In genomic region chr7:110860129-110860528, GRCm38 (mm10) we compare ENCODE assay signal across 17 mouse cellular contexts. TPM values are rescaled to one million over a fixed set of nuclear protein-coding genes. Genes with fewer than 3 reads are reported as not detected.
DNase-seq lines count a peak whose midpoint lies in the region; ATAC-seq and TF ChIP-seq lines count a peak whose summit lies in the region.
"Had no signal": no experiment of that assay in that cellular context is flagged by ENCODE, and none has a peak within 500 bp of the region (broad histone marks: within the 10 kb centered on the region; RNA-seq: fewer than 3 reads in every experiment).

No protein-coding gene starts in this region.

- no peak overlapping the region for H3K4me3 ChIP-seq in heart, embryonic 12.5 days
- no peak overlapping the region for H3K4me3 ChIP-seq in MEL (ENCODE audit: control insufficient read depth in 1 of 2, insufficient read depth in 1 of 2, low read depth in 2 of 2, low read length in 2 of 2)
- no peak overlapping the region for H3K4me3 ChIP-seq in liver, embryonic 15.5 days (replicated peaks)
- H3K4me3 ChIP-seq: embryonic facial prominence, embryonic 12.5 days; hindbrain, embryonic 13.5 days; left cerebral cortex, adult 2 months had no signal

- no peak for TF ChIP-seq RAD21 in MEL (IDR thresholded peaks at IDR 0.05; ENCODE audit: low read depth, low read length)

- DNase-seq in heart, postnatal 4 days = no peak
- DNase-seq in MEL (ENCODE audit: low read depth, low spot score) = peak; percentile 46
- no peak for DNase-seq in spleen, postnatal 14 days (ENCODE audit: low spot score in 2 of 2)
- no peak for DNase-seq in left cerebral cortex, adult 8-10 months (ENCODE audit: low spot score in 2 of 2)
- no peak for DNase-seq in layer of hippocampus, adult 11-12 months (ENCODE audit: low spot score)
- DNase-seq: cerebellum, adult 9-11 months; gastrocnemius, postnatal 10 days; kidney, adult 9 months; thymus, postnatal 36 days had no signal

- no peaks in the 10 kb centered on the region for H3K9me3 ChIP-seq in heart, embryonic 12.5 days (replicated peaks)
- no peaks in the 10 kb centered on the region for H3K9me3 ChIP-seq in MEL (replicated peaks; ENCODE audit: insufficient read depth, low read length)
- H3K9me3 ChIP-seq in liver, embryonic 15.5 days (replicated peaks) = no peaks in the 10 kb centered on the region
- H3K9me3 ChIP-seq: embryonic facial prominence, embryonic 12.5 days; hindbrain, embryonic 13.5 days had no signal

- H3K27me3 ChIP-seq in heart, embryonic 12.5 days (replicated peaks) = no peaks in the 10 kb centered on the region
- peaks cover 4 to 5% of the 10 kb centered on the region in 2 experiments; a peak in 3 of 4 replicates for H3K27me3 ChIP-seq in MEL (ENCODE audit: control insufficient read depth in 1 of 2, insufficient read depth in 2 of 2, low read length in 2 of 2)
- H3K27me3 ChIP-seq in liver, embryonic 15.5 days = no peaks in the 10 kb centered on the region
- H3K27me3 ChIP-seq: embryonic facial prominence, embryonic 12.5 days had no signal

- no peaks in the 10 kb centered on the region for H3K36me3 ChIP-seq in heart, embryonic 12.5 days
- H3K36me3 ChIP-seq in MEL (ENCODE audit: control insufficient read depth in 1 of 2, insufficient read depth in 2 of 2, low read length in 2 of 2) = peaks cover 0 to 5% of the 10 kb centered on the region in 2 experiments; a peak in 2 of 4 replicates
- no peaks in the 10 kb centered on the region for H3K36me3 ChIP-seq in liver, embryonic 15.5 days (replicated peaks)
- H3K36me3 ChIP-seq: embryonic facial prominence, embryonic 12.5 days; hindbrain, embryonic 13.5 days had no signal

- no peak for TF ChIP-seq CTCF in MEL (IDR thresholded peaks at IDR 0.05 in 2 of 3, conservative IDR thresholded peaks at IDR 0.05 in 1 of 3; ENCODE audit: control insufficient read depth in 1 of 3, insufficient read depth in 1 of 3, low read depth in 2 of 3, low read length in 3 of 3, poor library complexity in 1 of 3, severe bottlenecking in 1 of 3)

- no peak overlapping the region for H3K4me2 ChIP-seq in heart, embryonic 12.5 days
- H3K4me2 ChIP-seq in liver, embryonic 15.5 days = peak overlapping the region; percentile 0; the same call in 1 of the 2 replicates
- H3K4me2 ChIP-seq: embryonic facial prominence, embryonic 12.5 days; hindbrain, embryonic 13.5 days had no signal

- H3K27ac ChIP-seq in heart, embryonic 12.5 days (ENCODE audit: poor library complexity, severe bottlenecking) = no peak overlapping the region
- no peak overlapping the region for H3K27ac ChIP-seq in MEL (ENCODE audit: control insufficient read depth, low read depth, low read length)
- no peak overlapping the region for H3K27ac ChIP-seq in liver, embryonic 15.5 days (replicated peaks)
- H3K27ac ChIP-seq: embryonic facial prominence, embryonic 12.5 days; hindbrain, embryonic 13.5 days; left cerebral cortex, adult 2 months; liver, embryonic 14.5 days had no signal

- WGBS in heart, embryonic 12.5 days = 18% methylated on average over 5 of the region's 5 CpGs
- WGBS in liver, embryonic 15.5 days (ENCODE audit: insufficient replicate concordance) = 18% methylated on average over 5 of the region's 5 CpGs

- no peak overlapping the region for H3K9ac ChIP-seq in heart, embryonic 12.5 days
- H3K9ac ChIP-seq in MEL (ENCODE audit: control insufficient read depth, low read depth, low read length, poor library complexity, severe bottlenecking) = no peak overlapping the region; the same call in 1 of the 2 replicates
- no peak overlapping the region for H3K9ac ChIP-seq in liver, embryonic 15.5 days
- H3K9ac ChIP-seq: embryonic facial prominence, embryonic 12.5 days; hindbrain, embryonic 13.5 days; liver, embryonic 14.5 days had no signal

- peak in 1 of 2 experiments; percentile 43; a peak in 1 of 4 replicates for TF ChIP-seq EP300 in MEL (IDR thresholded peaks at IDR 0.05; ENCODE audit: low read depth in 1 of 2, low read length in 2 of 2)

- H3K4me1 ChIP-seq in heart, embryonic 12.5 days (replicated peaks) = peaks cover 7% of the 10 kb centered on the region
- H3K4me1 ChIP-seq in MEL (ENCODE audit: control insufficient read depth in 1 of 2, insufficient read depth in 2 of 2, low read length in 2 of 2) = peaks cover 0 to 6% of the 10 kb centered on the region in 2 experiments; a peak in 1 of 4 replicates
- H3K4me1 ChIP-seq in liver, embryonic 15.5 days (replicated peaks) = peaks cover 40% of the 10 kb centered on the region

- TF ChIP-seq POLR2A in MEL (IDR thresholded peaks at IDR 0.05; ENCODE audit: control insufficient read depth in 1 of 2, insufficient read depth in 1 of 2, low read depth in 1 of 2, low read length in 2 of 2, poor library complexity in 1 of 2) = no peak

- ATAC-seq in heart, embryonic 12.5 days (ENCODE audit: insufficient number of reproducible peaks, low FRiP score) = 0 out of 2 replicates have a peak, but pooled peaks have one; percentile 18
- ATAC-seq in liver, embryonic 15.5 days (ENCODE audit: insufficient read depth) = no peak
- ATAC-seq in megakaryocyte, adult 5-6 weeks (ENCODE audit: poor library complexity, severe bottlenecking) = peak; percentile 81

- H3K79me2 ChIP-seq in MEL (ENCODE audit: control insufficient read depth, insufficient read depth, low read length, poor library complexity) = no peaks in the 10 kb centered on the region

TF ChIP-seq in MEL, 35 proteins besides CTCF, POLR2A, EP300 and RAD21:
- no peak for TF ChIP-seq UBTF (IDR thresholded peaks at IDR 0.05; ENCODE audit: borderline replicate concordance, insufficient read depth, low read depth, low read length)
- no peak for TF ChIP-seq NRF1 (IDR thresholded peaks at IDR 0.05; ENCODE audit: insufficient read depth, low read depth, low read length, poor library complexity, severe bottlenecking)
- peak; percentile 24; the same call in 1 of the 2 replicates for TF ChIP-seq ELF1 (IDR thresholded peaks at IDR 0.05; ENCODE audit: low read depth, low read length)
- TF ChIP-seq RCOR1 (IDR thresholded peaks at IDR 0.05; ENCODE audit: low read depth, low read length) = peak; percentile 37; the same call in 1 of the 2 replicates
- TF ChIP-seq USF1 (IDR thresholded peaks at IDR 0.05; ENCODE audit: low read depth, low read length) = no peak
TF ChIP-seq in MEL: peak in this region for 2.

RNA-seq across cellular contexts. Expression of gene Lyve1, which starts 2.9 kb away (rescaled TPM):
- 3.2 and 3.6 TPM in 2 replicates for polyA plus RNA-seq in heart, embryonic 12.5 days (2016; fragmentation: Nextera tagmentation; extraction: Ambion mirVana)
- 10 to 100 TPM in 1 of 2 experiments, 1 to 10 TPM in 1; 9.0 to 10.2 TPM for total RNA-seq in heart, postnatal 4 days (2021)
- total RNA-seq in MEL (2012; rRNA removed) = not detected in 2 replicates
- not detected for polyA plus RNA-seq in MEL (2012; ENCODE audit: insufficient read depth in 1 of 2, insufficient read length in 2 of 2, low read depth in 1 of 2, low replicate concordance in 2 of 2, missing spikeins in 1 of 2)
- polyA plus RNA-seq in liver, embryonic 15.5 days (2015; fragmentation: Nextera tagmentation; extraction: Ambion mirVana) = 23.8 and 24.1 TPM in 2 replicates
- 1.1 and 1.2 TPM in 2 replicates for total RNA-seq in megakaryocyte, adult 5-6 weeks (2015)
- 0.92 and 0.98 TPM in 2 replicates for total RNA-seq in megakaryocyte, adult 5-6 weeks (2017)
- total RNA-seq in left cerebral cortex, adult 8-10 months (2022) = 1 to 10 TPM in 2 of 4 experiments, under 1 TPM in 2; 0.84 to 1.4 (median 0.99) TPM
- total RNA-seq: monocyte, adult 5-6 weeks had no signal

RNA-seq across cellular contexts. Expression of gene Rnf141, which starts 15.9 kb away (rescaled TPM):
- polyA plus RNA-seq in heart, embryonic 12.5 days (2016; fragmentation: Nextera tagmentation; extraction: Ambion mirVana) = 35.5 and 37.9 TPM in 2 replicates
- total RNA-seq in heart, postnatal 4 days (2021) = 10 to 100 TPM; 51.9 to 57.6 TPM
- total RNA-seq in MEL (2012; rRNA removed) = 19.7 and 23.3 TPM in 2 replicates
- 10 to 100 TPM in 1 of 2 experiments, not detected in 1; 18.8 TPM for polyA plus RNA-seq in MEL (2012; ENCODE audit: insufficient read depth in 1 of 2, insufficient read length in 2 of 2, low read depth in 1 of 2, low replicate concordance in 2 of 2, missing spikeins in 1 of 2)
- polyA plus RNA-seq in liver, embryonic 15.5 days (2015; fragmentation: Nextera tagmentation; extraction: Ambion mirVana) = 24.7 and 29.0 TPM in 2 replicates
- 31.6 and 36.3 TPM in 2 replicates for total RNA-seq in megakaryocyte, adult 5-6 weeks (2015)
- 28.7 and 39.0 TPM in 2 replicates for total RNA-seq in megakaryocyte, adult 5-6 weeks (2017)
- 10 to 100 TPM; 68.5 to 87.3 (median 77.0) TPM for total RNA-seq in left cerebral cortex, adult 8-10 months (2022)
